Mouse (Mus musculus): Measurements from ENCODE around the gene Bckdk. TPM values are rescaled to one million over a fixed set of nuclear protein-coding genes. Genes with fewer than 3 reads are reported as not detected.

The Bckdk gene
- total RNA-seq (2021), result 10 to 100 TPM; 36.9 to 41.7 TPM
- long read RNA-seq, experiment 1, transcript Bckdk-201 (12 exons, 3,405 nt), result major isoform, 39 of 56 reads
- long read RNA-seq, experiment 1, partial matches to known transcripts, result 7 of 56 reads
- long read RNA-seq, experiment 1, other reads (novel, unspliced or antisense), result 10 of 56 reads
- long read RNA-seq, experiment 2, transcript Bckdk-201 (12 exons, 3,405 nt), result major isoform, 54 of 65 reads
- long read RNA-seq, experiment 2, partial matches to known transcripts, result 4 of 65 reads
- long read RNA-seq, experiment 2, other reads (novel, unspliced or antisense), result 7 of 65 reads

DNA sequence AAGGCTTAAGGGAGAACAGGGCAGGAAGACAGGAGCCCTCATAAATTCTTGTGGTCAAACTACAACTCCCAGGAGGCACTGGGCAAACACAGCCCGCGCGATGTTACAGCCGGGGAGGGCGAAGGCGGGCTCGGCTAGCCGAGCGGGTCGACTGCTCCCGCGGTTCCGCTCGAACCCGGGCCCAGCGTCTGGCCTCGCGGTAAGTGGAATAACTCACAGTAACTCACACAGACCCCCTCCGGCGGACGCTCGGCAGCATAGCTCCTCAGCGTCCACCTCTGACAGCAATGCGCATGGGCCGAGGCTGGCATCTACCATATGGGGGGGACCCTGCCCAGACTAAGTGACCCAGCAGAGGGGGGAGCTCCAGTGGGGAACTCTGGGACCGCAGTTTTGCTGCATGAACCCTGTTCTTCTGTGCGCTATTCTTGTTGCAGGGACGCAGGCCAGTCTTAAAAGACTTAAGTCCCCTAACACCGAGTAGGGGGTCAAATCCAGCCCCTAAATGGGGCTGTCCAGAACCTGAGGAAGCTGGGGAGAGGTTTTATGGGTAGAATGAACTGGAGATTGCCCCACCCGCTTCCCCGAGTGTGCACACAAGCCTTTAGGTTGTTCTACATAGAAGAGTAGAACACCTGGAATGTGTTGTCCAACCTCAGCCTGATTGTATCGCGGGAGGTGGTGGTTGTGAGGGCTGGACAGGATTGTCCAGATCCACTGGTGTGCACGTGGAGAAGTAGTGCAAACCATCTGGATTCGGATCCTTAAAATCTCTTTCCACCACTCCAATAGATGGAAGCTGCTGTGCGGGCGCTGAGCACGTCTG is at the start of gene Bckdk:
TSS of gene Bckdk (plus strand) at position 112 of the 826 bp plus-strand sequence.
- peak within 1 kb of the TSS; percentile 95 for H3K27ac ChIP-seq
- DNase-seq (ENCODE audit: low spot score in 2 of 2), result peak; percentile 80
- peak; percentile 48 for TF ChIP-seq CTCF (conservative IDR thresholded peaks at IDR 0.05)
- H3K4me3 ChIP-seq, result peak within 1 kb of the TSS; percentile 93

DNA sequence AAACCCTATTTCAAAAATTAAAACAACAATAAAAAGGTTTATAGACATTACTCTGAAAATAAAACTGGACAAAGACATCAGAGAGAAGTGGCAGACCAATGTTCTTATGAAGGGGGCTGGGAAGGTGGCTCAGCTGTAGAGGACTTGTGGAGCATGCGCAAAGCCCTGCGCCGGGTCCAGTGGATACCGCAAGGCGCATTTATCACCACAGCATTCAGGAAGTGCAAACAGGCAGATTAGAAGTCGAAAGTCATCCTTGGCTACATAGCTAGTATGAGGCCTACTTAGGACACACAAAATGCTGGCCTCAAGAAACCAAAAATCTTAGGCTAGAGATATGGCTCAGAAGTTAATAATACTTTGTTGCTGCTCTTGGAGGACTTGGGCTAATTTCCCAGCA is 45.6 kb upstream of the Bckdk start:
- Histone ChIP-seq H3K27ac (no peak overlapping the region), H3K4me3 (no peak overlapping the region)
- TF ChIP-seq CTCF (conservative IDR thresholded peaks at IDR 0.05), result no peak
- no peak for DNase-seq (ENCODE audit: low spot score in 2 of 2)

- no peak for DNase-seq (ENCODE audit: low spot score in 2 of 2)
- TF ChIP-seq CTCF (conservative IDR thresholded peaks at IDR 0.05), result no peak
- Histone ChIP-seq H3K4me3 (no peak overlapping the region), H3K27ac (no peak overlapping the region)
Measured at GRCm38 (mm10) chr7:127866434-127866833, 37.4 kb upstream of the Bckdk start.

- Histone ChIP-seq H3K27ac (no peak overlapping the region), H3K4me3 (no peak overlapping the region)
- DNase-seq (ENCODE audit: low spot score in 2 of 2), result no peak
- no peak for TF ChIP-seq CTCF (conservative IDR thresholded peaks at IDR 0.05)
Measured at GRCm38 (mm10) chr7:127867641-127868040, 36.2 kb upstream of the Bckdk start.

DNA sequence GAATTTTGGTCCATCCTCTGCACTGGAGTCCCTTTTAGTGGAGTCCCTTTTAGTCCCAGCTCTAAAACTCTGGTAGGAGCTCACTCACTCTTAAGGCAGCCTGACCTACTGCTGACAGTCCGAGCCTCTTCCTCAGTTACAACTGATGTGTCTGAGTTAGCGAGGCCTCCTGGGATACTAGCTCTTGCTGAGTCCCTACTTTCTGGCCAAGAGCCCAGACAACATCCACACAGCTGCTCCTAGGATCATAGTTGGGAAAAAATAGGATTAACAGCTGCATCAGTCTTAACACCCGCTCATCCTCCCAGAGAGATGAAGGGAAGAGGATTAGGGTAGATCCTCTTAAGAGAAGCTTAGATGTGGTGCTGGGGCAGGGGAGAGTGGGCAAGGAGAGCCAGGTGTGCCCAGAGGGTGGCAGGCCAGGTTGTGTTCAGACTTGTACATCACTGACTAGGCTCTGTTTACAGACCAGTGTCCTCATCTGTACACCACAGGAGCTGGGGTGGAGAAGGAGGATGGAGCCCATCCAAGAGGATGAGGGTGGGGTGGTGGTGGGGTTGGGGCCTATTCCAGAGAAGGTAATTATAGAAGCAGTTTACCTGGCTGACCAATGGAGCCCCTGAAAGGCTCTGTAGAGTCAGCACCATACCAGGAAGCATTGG is 34.6 kb upstream of the Bckdk start:
- no peak for DNase-seq (ENCODE audit: low spot score in 2 of 2)
- H3K4me3 ChIP-seq, result no peak overlapping the region
- no peak for TF ChIP-seq CTCF (conservative IDR thresholded peaks at IDR 0.05)
- peak overlapping the region; percentile 48; the same call in 1 of the 2 replicates for H3K27ac ChIP-seq

DNA sequence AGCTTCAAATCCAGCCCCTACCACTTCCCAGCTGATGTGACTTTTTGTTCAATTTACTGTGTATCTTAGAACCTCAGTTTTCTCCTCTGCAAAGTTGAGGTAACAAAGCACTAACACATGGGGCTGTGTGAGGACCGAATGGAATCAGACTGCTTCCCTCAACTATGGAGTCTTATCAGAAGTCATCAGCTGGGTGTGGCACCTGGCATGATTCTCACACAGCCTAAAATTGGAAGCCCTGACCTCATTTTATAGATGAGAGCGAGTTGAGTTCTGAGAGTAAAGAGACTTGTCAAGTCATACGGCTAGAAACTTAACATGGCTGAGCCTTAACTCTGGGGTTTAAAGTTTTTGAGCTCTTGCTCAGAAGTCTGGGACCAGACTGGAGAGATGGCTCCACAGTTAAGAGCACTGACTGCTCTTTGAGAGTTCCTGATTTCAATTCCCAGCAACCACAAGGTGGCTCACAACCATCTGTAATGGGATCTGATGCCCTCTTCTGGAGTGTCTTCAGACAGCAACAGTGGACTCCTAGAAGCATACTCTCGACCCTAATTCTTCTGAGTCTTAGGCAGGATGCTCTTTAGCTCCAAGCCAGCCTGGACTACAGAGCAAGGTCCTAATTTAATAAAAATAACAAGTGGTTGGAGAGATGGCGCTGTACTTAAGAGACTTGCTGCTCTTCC is 33.6 kb upstream of the Bckdk start:
- DNase-seq (ENCODE audit: low spot score in 2 of 2), result no peak
- TF ChIP-seq CTCF (conservative IDR thresholded peaks at IDR 0.05), result peak; percentile 58
- Histone ChIP-seq H3K4me3 (no peak overlapping the region), H3K27ac (no peak overlapping the region)

- peak overlapping the region; percentile 99 for H3K4me3 ChIP-seq
- no peak for TF ChIP-seq CTCF (conservative IDR thresholded peaks at IDR 0.05)
- peak overlapping the region; percentile 99 for H3K27ac ChIP-seq
- DNase-seq (ENCODE audit: low spot score in 2 of 2), result no peak
Measured at GRCm38 (mm10) chr7:127874812-127875626, 28.9 kb upstream of the Bckdk start.

DNA sequence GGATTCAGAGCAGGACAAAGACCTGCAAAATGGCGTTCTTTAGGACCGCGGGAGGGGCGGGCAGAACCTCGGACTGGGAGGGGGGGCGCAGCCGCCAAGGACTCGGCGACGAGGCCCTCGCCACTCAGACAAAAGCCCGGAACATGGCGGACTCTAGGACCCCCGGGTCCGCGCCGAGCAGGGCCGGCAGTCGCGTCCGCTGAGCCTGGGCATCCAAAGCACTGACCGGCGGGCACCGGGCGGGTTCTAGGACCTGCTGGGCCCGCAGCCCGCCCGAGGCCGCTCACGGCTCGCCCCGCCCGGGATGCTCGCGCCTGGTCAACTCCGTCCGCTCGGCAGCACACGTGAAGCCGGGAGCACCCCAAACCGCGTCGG is 28.3 kb upstream of the Bckdk start:
- DNase-seq (ENCODE audit: low spot score in 2 of 2), result peak; percentile 92 to 95
- Histone ChIP-seq H3K4me3 (peak overlapping the region; percentile 99), H3K27ac (peak overlapping the region; percentile 99)
- no peak for TF ChIP-seq CTCF (conservative IDR thresholded peaks at IDR 0.05)

GRCm38 (mm10) chr7:127876041-127876466 is 27.8 kb upstream of the Bckdk start, which contains the start of gene Zfp646:
Zfp646 (plus strand) TSS chr7:127876221.
- no peak for TF ChIP-seq CTCF (conservative IDR thresholded peaks at IDR 0.05)
- DNase-seq (ENCODE audit: low spot score in 2 of 2), result peak; percentile 66 to 67
- Histone ChIP-seq H3K27ac (peak within 1 kb of the TSS; percentile 99), H3K4me3 (peak within 1 kb of the TSS; percentile 99)

DNA sequence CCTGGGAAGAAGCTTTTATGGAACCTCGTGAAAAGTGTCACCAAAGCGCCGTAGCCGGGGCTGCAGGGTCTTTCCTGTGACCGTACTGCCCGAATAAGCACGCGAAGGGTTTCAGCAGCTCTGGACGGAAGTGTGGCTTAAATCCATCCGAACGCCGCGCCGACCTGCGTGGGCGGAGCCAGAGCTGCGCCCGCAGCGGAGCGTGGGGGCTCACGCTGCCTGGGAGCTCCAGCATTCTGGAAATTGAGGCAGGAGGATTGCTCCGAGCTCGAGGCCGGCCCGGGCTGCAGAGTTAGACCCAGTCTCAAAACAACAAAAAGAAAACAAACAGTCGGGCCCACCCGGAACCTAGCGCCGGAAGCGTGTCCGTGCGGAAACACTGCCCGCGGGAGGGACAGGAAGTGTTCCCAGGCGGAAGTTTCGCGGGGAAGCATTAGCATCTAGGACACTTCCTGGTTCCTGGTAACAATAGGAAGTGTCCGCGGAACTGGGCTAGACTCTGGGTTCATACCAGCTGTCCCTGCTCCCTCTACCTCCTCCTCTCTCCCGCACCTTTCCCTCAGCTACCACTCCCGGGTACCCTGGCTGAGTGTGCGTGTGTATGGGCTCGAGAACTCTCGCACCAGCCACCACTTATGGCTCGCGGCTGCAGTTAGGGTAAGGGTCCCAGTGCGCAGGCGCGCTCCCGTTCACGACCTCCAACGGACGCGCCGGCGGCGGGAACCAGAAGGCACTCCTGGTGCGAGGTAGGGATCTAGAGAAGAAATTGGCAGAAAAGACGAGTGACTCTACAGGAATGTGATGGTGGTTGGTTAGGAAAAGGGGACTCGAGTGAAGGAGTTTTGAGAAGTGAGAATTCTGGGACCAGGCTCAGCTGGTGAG is 27.2 kb upstream of the Bckdk start, which contains the start of gene Zfp668:
TSS of gene Zfp668 (minus strand) at position 362 of the 882 bp plus-strand sequence.
- Histone ChIP-seq H3K4me3 (peak within 1 kb of the TSS; percentile 99), H3K27ac (peak within 1 kb of the TSS; percentile 99)
- TF ChIP-seq CTCF (conservative IDR thresholded peaks at IDR 0.05), result no peak
- DNase-seq (ENCODE audit: low spot score in 2 of 2), result peak; percentile 89 to 90

GRCm38 (mm10) chr7:127879301-127879700 is 24.6 kb upstream of the Bckdk start:
- no peak for TF ChIP-seq CTCF (conservative IDR thresholded peaks at IDR 0.05)
- Histone ChIP-seq H3K4me3 (no peak overlapping the region), H3K27ac (no peak overlapping the region)
- no peak for DNase-seq (ENCODE audit: low spot score in 2 of 2)
